Mouse (Mus musculus) heart, adult 11 months (tissue): ENCODE measurements around the gene Pdpn.

Experiments used
- DNase-seq: peaks from one replicate; pipeline ENCODE4 v3.0.0; 2022

Pdpn gene

DNA sequence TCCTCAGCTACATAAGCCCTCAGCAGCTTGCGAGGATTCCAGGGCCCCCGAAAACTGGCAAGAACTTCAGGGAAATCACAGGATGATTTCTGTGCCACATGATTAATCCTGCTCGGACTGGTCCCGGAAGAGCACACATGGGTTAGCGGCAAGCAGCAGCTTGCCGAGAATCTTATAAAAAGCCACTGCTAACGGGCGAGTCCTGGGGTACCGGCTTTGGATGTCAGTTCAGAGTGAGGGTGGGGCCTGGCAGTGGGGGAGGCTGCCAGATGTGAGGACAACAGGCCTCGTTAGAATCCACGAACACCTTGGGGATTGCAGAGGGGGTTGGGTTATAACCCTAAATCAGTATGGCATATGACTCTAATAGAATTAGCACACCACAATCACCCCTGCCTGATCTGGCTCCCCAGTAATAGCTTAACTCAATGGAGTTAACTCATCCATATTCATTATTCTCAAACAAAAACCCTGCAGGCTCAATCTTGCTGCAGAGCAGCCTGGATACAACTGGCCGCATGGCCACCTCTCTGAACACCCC is 2.3 kb downstream of the Pdpn start:
- DNase-seq: no peak

GRCm38 (mm10) chr4:143296153-143296552 is 3.2 kb downstream of the Pdpn start:
- DNase-seq: no peak

DNA sequence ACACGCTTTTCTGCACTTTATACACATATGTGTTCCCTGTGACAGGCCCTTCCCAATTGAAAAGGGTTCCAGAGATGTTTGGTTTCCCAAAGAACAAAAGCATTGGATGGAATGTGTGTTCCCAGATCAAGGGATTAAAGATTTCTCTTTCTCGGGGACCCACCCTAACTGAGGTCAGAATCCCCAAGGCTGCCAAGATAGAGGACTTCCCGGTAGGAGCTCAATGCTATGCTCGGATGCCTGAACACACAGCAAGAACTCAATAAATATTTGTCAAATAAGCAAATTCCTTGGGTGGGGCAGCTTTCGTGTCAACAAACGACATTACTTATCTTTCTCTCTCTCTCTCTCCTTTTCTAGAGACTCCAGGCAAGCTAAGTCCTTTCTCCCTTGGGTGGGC is 5.0 kb downstream of the Pdpn start:
- DNase-seq: no peak

DNA sequence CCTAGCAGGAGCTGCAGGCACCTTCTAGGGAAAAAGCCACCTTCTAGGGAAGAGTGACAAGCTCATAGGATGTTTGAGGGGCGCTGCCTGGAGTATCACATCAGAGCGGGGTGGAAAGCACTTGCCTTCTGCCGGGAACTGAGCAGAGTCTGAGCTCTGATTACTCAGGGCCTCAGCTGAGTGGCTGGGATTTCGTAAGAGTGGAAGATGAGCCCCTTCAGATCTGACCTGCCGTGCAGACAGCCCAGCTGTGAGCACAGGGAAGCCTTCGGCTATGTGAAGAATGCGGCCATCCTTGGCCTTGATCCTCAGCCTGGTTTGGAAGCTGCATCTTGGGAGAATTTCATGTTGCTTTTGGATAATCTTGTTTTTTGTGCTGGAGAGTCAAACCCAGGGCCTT is 10.5 kb downstream of the Pdpn start:
- peak; percentile 93 for DNase-seq

GRCm38 (mm10) chr4:143288473-143288872 is 10.9 kb downstream of the Pdpn start:
- DNase-seq: no peak

DNA sequence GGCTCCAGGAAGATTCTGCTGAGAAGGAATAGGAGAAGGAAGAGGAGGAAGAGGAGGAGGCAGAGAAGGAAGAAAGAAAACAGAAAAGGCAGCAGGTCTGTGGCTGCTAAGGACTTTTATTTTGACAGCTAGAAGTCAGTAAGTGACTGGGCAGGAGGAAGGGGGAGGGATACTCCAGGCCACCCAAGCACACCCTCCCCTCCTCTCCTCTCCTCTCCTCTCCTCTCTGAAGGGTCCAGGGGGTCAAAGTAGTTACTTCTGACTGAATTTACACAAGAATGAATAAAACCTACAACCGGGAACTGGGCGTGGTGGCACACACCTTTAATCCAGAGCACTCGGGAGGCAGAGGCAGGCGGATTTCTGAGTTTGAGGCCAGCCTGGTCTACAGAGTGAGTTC is 12.3 kb downstream of the Pdpn start:
- no peak for DNase-seq

- no peak for DNase-seq
Observed at GRCm38 (mm10) chr4:143280166-143280565, 19.2 kb downstream of the Pdpn start.

DNA sequence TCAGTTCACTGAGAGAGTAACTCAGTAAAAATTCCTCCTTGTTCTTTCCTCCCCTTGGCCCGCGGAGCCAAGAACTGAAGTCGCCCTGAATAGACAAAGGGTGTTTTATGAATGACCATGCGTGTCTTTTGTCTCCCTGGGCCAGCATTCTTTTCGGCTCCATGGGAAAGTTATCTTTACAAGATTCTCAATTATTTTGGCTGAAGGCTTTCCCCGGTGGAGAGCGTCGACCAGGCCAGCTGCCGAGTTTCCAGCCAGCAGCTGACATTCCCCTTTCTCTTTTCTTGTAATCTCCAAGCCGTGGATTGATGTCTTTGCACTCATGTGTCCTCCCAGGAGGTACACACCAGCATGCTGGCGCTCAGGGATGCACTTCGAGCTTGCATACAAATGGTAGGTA is 19.7 kb downstream of the Pdpn start:
- peak; percentile 95 for DNase-seq

GRCm38 (mm10) chr4:143279016-143279415 is 20.3 kb downstream of the Pdpn start:
- DNase-seq: no peak

DNA sequence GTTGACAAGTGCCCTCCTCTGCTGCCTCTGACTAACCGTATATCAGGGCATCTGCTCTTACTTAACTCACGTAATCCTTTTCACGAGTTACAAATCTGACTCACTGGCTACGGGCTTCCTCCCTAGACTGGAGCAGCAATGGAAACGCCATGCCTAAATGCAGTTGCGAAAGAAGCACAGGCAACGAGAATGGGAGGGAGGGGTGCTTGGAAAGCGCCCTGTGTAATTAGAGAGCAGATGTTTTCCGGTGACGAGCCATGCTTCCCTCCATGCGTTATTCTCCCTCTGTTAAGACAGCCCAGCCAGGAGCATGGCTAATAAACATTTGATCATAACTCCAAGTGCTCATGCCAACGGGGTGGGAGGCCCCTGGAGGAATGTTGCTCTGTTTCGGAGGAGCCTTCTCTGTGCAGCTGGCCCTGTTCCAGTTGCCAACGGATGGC is 20.9 kb downstream of the Pdpn start:
- peak; percentile 98 for DNase-seq

DNA sequence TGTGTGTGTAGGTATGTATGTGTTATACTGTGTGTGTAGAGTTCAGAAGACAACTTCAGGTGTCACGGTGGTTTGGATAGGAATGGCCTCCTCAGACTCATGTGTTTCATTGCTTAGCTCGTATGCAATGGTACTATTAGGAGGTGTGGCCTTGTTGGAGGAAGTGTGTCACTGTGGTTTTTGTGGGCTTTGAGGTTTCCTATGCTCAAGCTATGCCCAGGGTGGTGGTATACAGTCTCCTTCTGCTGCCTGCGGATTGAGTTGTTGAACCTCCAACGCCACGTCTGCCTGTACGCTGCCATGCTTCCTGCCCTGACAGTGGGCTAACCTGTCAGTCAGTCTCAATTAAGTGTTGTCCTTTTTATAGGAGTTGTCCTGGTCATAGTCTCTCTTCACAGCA is 22.0 kb downstream of the Pdpn start:
- DNase-seq: no peak

GRCm38 (mm10) chr4:143271571-143271970 is 27.8 kb downstream of the Pdpn start:
- DNase-seq: no peak

DNA sequence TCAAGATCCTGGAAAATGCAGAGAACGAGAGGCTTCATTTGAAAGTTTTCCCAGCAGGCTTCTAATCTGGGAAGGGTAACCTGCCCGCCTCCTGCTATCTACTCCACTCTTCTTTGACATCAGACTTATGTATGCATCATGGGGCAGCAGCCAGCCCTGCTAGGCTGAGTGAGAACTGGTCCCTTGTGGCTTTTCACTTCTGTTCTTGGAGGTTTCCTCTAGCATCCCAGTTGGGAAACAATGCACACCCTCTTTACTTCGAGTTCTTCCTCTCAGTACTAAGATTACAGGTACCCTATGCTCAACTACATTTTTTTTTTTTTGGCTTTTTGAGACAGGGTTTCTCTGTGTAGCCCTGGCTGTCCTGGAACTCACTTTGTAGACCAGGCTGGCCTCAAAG is 28.5 kb downstream of the Pdpn start:
- DNase-seq: no peak

- DNase-seq: no peak
Observed at GRCm38 (mm10) chr4:143262696-143263095, 36.7 kb downstream of the Pdpn start.

- no peak for DNase-seq
Observed at GRCm38 (mm10) chr4:143259718-143260349, 39.5 kb downstream of the Pdpn start.

DNA sequence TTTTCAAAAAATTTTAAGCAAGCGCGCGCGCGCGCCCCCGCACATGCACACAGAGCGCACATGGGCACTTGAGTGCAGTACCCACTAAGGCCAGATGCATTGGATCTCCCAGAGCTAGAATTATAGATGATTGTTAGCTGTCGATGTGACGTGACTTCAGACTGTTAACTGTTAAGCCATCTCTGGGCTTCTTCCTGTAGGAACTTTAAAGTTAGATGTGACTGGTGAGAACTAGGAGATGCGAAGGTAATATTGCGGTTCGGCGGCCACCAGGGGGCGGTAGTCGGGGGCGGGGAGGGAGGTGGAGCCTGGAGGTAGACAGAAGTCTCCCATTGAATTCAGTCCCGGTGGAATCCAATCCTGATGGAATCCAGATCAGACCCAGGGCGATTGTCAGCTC is 40.8 kb downstream of the Pdpn start:
- DNase-seq: peak; percentile 92

- DNase-seq: no peak
Observed at GRCm38 (mm10) chr4:143257971-143258370, 41.4 kb downstream of the Pdpn start.

DNA sequence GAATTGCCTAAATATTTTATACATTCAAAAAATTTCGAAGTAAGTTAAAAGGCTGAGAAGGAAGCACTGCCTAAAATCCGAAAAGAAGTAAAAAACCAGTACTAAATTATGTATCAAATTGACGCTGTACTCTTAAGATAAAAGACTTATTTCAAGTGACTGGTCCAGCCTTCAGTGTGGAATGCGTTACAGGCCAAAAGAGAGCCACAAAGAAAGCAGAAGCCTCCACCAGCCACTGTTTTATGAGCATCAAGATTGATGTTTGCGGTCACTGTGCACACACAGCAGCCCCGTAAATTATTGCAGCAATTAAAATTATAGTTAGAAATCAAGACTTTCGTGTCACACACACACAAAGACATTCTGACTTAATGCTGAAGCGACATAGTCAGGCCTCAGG is 43.8 kb downstream of the Pdpn start:
- DNase-seq: no peak

DNA sequence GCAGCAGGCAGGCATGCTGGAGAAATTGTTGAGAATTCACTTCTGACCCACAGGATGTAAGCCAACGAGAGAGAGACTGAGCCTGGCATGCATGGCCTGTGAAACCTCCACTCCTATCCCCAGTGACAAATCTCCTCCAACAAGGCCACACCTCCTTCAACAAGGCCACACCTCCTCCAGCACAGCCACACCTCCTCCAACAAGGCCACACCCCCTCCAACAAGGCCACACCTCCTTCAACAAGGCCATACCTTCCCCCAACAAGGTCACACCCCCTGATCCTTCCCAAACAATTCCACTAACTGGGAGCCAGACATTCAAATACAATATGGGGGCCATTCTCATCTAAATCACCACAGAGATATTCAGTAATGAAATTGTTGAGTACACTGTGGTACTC is 46.0 kb downstream of the Pdpn start:
- DNase-seq: peak; percentile 33

- no peak for DNase-seq
Observed at GRCm38 (mm10) chr4:143248050-143248449, 51.3 kb downstream of the Pdpn start.

DNA sequence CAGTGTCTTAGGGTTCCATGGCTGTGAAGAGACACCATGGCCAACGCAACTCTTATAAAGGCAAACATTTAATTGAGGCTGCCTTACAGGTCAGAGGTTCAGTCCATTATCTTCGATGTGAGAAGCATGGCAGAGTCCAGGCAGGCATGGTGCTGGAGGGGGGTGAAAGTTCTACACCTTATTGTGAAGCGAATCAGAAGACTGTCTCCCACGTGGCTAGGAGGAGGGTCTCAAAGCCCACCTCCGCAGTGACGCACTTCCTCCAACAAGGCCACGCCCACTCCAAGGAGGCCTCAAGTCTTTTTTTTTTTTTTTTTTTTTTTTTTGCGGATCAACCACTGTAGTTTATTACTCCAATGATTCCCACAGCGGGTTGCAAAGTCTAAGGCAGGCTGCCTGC is 58.1 kb downstream of the Pdpn start:
- DNase-seq: no peak

- no peak for DNase-seq
Observed at GRCm38 (mm10) chr4:143239615-143240201, 59.7 kb downstream of the Pdpn start.

DNA sequence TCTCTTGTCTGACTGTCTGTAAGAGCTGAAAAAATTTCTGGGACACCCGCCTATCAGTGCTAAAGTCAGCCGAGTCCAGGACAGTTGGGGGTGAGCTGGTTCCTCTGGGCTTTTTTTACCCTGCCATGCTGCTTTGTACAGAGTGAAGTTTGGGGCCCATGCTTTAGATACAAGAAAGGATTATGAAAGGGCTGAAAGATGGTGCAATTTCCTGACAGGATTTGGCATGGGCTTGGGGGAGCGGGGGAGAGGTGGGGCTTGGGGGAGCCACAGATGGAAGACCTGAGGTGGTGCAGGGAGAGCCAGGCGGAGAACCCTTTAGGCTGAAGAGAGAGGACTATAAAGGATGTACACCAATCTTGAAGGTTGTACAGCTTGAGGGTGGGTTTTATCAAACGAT is 60.2 kb downstream of the Pdpn start:
- DNase-seq: no peak

DNA sequence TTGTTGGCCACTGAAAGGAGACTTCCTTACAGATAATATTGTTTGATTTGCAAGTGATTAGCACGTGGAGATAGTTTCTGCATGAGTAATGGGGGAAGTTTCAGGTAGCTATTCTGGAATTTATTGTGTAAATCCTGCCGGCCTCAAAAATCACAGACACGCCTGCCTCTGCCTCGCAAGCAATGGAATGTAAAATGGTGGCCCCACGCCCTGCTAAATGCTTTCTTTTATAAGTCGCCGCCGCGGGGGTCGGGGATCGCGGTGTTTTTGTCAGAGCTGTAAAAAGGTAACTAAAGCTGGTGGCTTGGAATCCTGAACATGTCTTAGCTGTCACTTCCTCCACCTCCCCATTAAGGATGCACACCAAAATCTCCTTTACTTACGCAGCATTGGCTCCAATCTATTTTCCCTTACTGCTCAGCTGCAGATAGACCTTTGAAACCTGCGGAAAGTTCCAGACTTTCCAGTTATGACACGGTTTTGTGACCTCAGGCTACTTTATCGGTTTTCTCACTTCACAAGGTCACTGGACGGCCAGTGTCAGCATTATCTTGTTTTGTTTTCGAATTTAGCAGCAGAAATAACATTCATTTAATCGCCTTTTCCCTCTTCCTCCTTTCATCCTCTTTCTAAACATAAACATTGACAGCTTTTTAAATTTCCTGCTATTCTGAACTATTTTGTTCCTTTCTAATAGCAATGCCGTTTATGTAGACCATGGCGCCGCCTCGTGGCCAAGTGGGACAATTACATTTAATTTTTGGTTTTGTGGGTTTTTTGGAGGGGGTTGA is 60.9 kb downstream of the Pdpn start:
- no peak for DNase-seq
